Mouse (Mus musculus) c-Kit-positive CD71-negative TER-119-negative erythroid progenitor cells, embryonic 14.5 days (primary cell): ENCODE data around the gene Kcnk1.
A peak's percentile ranks its signal among the peaks of the same experiment; 100 is the strongest.

Source experiments
- DNase-seq: peaks from one replicate; pipeline ENCODE4 v3.0.0-alpha.2; 2013; ENCODE audit warnings: low read depth

Gene Kcnk1

DNA sequence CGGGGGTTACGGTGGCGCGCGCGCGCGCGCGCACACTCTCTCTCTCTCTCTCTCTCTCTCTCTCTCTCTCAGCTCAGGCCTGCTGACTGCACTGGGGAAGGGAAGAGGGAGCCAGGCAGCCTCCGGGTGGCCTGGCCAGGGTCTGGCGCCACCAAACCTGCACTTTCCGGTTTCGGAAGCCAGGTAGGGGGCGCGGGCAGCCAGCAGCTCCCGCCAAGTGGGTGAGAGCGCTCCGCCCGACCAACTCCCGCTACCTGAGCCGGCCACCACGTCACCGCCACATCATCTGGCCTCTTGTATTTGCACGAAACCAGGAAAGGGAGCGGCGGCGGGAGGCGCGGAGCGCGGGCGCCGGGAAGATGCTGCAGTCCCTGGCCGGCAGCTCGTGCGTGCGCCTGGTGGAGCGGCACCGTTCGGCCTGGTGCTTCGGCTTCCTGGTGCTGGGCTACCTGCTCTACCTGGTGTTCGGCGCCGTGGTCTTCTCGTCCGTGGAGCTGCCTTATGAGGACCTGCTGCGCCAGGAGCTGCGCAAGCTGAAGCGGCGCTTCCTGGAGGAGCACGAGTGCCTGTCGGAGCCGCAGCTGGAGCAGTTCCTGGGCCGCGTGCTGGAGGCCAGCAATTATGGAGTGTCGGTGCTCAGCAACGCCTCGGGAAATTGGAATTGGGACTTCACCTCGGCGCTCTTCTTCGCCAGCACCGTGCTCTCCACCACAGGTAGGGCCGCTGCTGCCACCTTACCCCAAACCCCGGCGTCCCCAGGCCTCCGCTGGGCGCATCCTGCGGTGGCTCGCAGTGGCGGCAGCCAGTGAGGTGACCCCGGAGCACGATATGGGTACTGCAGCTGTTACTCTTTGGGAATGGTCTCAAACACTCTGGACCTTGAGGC is at the start of gene Kcnk1:
TSS of gene Kcnk1 (plus strand) at position 70 of the 886 bp plus-strand sequence.
- no peak for DNase-seq

DNA sequence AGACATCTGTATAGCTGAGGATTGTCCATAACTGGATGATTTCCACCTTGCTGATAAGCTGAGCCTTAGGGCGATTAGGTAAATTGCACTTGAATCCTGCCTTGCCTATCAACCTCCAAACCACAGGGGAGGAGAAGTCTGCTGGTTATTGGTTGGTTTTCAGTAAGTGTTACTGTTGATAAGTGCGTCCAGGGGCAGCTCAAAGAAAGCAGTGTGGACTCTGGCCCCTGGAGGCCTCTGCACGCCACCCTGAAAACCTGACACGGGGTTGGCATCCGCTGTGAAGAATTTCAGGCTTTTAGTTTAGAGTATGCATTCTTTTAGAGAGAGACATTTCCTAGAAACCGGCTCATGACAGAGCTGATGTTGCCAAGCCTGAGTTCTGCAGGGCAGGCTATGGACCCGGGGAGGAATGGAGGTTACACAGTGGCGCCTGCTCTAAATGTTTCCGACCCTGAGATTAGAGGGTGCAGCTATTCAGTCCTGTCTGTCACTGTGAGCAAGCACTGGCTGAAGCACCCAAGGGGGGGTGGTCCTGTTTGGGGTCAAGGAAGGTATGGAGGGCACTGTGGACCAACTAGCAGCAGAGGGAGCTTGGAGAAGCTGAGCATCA is 46.2 kb upstream of the Kcnk1 start:
- DNase-seq = no peak

DNA sequence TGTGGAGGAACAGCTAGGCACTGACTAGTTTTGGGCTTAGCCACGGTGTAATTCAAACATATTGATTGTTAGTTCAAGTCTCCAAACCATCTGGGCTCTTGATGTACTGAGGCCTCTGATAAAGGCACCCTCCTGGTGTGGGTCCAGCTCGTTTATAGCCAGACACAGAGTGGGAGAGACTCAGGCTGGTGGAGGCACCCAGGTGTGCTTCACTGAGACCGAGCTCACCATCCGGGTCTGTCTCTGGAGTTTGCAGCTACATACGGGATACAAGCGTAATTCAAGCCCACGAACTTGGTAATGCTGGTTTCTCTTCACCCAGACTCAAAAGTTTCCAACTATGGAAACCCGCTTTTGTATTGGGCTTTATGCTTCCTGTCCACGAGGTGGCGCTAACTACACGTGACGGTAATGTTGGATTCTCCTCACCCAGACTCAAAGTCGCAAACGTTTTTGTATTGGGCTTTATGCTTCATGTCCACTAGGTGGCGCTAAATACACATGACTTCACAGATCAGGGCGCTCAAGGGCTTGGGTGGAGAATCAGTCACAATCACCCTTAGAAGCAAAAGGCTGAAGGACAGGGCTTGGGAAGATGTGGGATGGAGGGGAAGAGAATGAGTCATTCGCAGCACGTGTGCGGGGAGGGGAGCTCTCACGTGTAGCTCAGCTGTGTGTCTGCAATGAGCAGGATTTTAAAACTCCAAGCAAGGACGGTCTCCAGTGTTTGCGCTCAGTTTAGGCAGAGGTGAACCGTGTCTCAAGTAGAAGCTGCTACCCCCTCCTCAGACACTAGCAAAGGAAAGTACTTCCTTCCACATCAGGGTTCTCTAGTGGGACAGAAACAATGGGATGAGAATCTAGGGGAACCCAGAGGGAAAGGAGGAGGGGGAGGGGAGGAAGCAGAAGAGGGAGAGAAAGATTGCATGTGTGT is 44.7 kb upstream of the Kcnk1 start:
- DNase-seq = peak; percentile 90

- DNase-seq = peak; percentile 22
Observed at GRCm38 (mm10) chr8:125955671-125956070, 39.3 kb upstream of the Kcnk1 start.

DNA sequence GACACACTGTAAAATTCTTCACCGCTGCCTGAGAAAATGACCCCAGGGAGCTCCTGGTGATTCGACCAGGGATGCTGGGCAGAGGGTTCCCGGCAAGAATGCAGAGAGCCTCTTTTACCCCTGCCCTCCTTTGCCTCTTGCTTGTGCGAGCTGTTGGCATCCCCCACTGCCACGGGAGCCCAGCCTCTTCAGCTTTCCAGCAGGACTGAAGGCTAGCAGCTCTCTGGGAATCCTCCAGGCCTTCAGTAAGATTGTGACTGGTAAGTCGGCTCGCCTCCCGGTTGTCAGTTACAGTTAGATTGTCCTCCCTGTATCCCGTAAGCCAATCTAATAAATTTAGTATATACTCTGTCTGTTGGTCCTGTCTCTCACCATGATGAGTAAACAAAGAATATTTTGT is 38.2 kb upstream of the Kcnk1 start:
- DNase-seq = no peak

GRCm38 (mm10) chr8:125957226-125957993 is 37.6 kb upstream of the Kcnk1 start:
- DNase-seq = no peak

DNA sequence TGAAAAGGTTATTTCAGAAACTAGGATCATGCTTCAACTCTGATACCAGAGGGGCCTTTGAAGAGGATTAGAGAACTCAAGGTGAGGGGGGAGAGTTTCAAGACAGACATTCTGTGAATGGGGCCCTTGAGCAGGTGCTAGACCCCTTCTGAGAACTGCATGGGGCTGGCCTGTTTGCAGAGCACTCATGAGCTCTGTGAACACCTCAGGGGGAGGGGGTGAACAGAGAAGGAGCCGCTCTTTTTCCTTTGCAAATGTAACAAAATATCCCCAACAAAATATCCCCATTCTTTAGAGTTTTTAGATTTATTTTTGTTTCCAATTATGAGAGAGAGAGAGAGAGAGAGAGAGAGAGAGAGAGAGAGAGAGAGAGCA is 37.0 kb upstream of the Kcnk1 start:
- no peak for DNase-seq

GRCm38 (mm10) chr8:125959363-125959771 is 35.6 kb upstream of the Kcnk1 start:
- no peak for DNase-seq

DNA sequence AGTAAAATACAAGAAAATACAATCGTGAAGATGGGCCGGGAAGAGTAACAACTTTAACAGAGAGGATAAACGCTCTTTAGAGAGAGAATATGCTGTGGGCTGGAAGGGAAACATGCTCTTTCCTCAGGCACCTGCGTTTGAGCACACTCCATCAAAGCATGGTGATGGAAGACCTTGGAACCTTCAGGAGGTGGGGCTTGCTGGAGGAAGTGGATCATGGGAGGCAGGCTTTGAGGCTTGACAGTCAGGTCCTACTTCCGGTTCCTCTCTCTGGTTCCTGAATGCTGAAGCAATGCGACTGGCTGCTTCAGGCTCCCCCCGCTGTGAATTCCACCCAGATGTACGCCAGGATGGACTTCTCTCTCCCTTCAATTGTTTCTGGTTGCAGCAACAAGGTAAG is 34.9 kb upstream of the Kcnk1 start:
- no peak for DNase-seq

- DNase-seq = no peak
Observed at GRCm38 (mm10) chr8:125961790-125962189, 33.2 kb upstream of the Kcnk1 start.

- no peak for DNase-seq
Observed at GRCm38 (mm10) chr8:125963807-125964211, 31.2 kb upstream of the Kcnk1 start.

DNA sequence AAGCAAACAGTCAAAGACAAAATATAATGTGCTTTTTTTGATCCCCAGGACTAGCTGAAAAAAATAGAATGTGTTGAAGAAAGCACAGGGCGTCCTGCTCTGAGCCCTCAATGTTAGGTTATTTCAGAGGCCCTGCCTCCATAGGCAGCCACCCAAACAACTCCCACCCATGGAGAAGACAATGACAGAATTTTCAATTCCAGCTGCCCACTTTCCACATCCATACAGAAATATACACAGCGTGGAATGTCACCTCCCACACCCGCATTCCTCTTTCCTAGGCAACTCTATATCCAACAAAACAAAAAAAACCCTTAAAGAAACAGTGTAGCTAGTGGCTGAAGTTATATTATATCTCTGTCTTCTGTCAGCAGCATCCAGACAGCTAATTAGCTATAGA is 23.6 kb upstream of the Kcnk1 start:
- no peak for DNase-seq

- DNase-seq = no peak
Observed at GRCm38 (mm10) chr8:125975981-125976380, 19.0 kb upstream of the Kcnk1 start.

DNA sequence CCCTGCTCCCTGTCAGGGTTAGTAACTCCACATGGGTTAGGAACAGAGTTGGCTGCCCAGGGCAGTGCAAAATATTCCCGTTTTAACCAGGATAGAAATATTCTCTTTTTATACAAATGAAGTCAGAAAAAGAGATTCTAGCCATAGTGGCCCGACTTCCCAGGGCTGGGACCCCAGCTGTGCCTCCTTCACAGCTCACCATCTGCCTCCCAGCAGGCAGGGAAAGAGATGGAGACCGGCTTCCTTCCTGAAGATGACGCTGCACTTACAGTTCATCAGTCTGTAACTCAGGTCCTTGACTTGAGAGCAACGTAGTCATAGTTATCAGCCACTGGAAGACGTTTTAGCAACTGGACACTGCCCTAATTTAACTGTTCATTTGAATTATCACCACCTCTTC is 14.1 kb upstream of the Kcnk1 start:
- no peak for DNase-seq

GRCm38 (mm10) chr8:125983515-125983914 is 11.5 kb upstream of the Kcnk1 start:
- no peak for DNase-seq

GRCm38 (mm10) chr8:125984140-125984539 is 10.8 kb upstream of the Kcnk1 start:
- DNase-seq = no peak

GRCm38 (mm10) chr8:125985364-125985763 is 9.6 kb upstream of the Kcnk1 start:
- no peak for DNase-seq

- DNase-seq = no peak
Observed at GRCm38 (mm10) chr8:125986999-125987589, 7.9 kb upstream of the Kcnk1 start.

GRCm38 (mm10) chr8:125987996-125988395 is 7.0 kb upstream of the Kcnk1 start:
- DNase-seq = no peak

DNA sequence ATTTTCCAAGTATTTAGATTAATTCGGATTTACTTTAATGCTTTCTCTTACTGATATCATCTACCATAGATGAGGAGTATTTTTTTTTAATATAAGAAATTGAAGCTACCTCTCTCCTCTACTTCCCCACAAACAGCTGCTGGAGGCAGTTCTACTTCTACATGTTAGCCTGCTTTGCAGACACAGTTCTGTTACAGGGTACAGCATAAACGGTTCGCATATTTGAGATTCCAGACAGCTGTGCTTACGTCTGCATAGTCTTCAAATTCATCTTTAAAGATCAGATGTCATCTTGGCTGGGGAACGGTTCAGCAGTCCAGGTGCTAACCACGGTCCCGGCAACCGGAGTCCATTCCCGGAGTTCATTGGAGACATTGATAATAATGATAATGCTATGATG is 1.3 kb upstream of the Kcnk1 start:
- no peak for DNase-seq
